Mouse (Mus musculus) MEL-GATA-1-ER (cell line): ENCODE results near the gene Adcy1.

Experiments
- DNase-seq: peaks from one replicate; pipeline ENCODE4 v3.0.0-alpha.2; 2012; ENCODE audit warnings: low read depth; ENCODE audit errors: extremely low read depth

Gene Adcy1

DNA sequence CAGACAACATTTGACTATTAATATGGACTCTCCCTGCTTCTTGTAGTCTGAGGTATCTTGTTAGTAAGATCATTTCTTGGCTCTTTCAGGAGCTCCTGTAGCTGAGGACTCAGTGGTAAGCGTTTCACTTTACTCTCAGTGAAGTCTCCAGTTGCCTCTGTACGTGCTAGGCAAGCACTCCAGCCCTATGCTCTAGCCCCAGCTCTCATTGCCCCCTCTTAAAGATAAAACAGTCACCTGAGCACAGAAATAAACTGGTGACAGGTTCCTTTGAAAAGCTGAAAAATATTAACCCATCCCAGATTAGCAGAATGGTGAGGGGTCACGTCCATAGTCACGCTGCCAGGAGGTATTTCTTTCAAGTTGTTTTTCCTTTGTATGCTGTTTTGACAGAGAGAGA is 115.4 kb downstream of the Adcy1 start:
- no peak for DNase-seq

GRCm38 (mm10) chr11:7179276-7179675 is 116.0 kb downstream of the Adcy1 start:
- no peak for DNase-seq

GRCm38 (mm10) chr11:7182409-7183042 is 119.2 kb downstream of the Adcy1 start:
- no peak for DNase-seq

DNA sequence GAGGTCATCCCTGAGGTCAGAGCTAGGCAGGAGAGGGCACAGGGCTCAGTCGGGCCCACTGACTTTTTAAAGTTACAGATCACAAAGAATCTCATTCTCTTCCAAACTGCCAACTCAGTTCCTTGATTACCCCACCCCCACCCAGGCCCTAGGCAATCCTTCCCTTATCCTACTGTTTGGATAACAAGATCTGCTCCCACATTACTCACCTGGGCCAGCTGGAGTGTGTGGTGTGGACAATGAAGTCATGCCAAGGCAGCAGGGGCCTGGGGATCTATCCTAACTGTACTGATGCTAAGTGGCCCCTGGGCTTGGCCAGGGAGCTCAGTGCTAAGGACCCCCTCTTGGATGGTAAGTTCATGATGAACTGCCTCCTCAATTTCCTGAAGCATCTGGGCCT is 121.1 kb downstream of the Adcy1 start:
- DNase-seq = no peak

- no peak for DNase-seq
These were observed 124.2 kb downstream of the Adcy1 start for GRCm38 (mm10) chr11:7187472-7187871.

DNA sequence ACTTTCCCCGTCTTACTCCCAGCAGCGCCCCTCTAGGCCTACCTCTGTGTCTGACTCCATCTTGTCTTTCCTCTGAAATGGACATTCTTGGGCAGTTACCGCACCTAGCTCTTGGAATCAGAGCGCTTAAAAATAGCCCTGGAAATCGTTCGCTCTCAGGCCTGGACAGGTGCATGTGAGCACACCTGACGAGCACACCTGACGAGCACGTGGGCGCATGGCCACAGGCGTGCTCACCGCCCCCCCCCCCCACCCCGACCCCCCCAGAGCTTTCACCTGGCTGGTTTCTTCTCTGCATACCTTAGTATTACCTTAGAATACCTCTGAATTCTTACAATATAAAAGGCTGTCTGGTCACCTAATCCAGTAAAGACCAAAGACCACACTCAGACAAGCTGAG is 125.2 kb downstream of the Adcy1 start, which contains the start of gene Gm11985:
TSS of gene Gm11985 (minus strand) at position 101 of the 400 bp plus-strand sequence.
- no peak for DNase-seq

GRCm38 (mm10) chr11:7192710-7193109 is 129.4 kb downstream of the Adcy1 start:
- no peak for DNase-seq

DNA sequence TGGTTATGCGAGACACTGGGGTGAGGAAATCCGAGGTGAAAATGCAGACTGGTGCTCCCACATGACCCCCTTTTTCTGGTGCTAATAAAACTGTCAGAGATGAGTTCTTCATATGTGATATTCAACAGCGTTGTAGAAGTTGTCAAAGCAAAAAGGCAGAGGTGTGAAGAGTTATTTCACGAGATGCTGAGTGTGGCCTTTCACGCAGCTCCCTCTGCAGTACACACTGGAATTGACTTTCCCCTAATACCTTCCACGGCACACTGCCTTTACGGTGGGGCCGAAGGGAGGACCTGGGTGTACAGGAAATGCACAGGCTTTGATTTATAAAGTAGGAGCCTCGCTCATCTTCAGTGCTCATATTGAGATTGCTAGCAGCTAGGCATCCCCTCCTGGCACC is 129.8 kb downstream of the Adcy1 start:
- DNase-seq = no peak

DNA sequence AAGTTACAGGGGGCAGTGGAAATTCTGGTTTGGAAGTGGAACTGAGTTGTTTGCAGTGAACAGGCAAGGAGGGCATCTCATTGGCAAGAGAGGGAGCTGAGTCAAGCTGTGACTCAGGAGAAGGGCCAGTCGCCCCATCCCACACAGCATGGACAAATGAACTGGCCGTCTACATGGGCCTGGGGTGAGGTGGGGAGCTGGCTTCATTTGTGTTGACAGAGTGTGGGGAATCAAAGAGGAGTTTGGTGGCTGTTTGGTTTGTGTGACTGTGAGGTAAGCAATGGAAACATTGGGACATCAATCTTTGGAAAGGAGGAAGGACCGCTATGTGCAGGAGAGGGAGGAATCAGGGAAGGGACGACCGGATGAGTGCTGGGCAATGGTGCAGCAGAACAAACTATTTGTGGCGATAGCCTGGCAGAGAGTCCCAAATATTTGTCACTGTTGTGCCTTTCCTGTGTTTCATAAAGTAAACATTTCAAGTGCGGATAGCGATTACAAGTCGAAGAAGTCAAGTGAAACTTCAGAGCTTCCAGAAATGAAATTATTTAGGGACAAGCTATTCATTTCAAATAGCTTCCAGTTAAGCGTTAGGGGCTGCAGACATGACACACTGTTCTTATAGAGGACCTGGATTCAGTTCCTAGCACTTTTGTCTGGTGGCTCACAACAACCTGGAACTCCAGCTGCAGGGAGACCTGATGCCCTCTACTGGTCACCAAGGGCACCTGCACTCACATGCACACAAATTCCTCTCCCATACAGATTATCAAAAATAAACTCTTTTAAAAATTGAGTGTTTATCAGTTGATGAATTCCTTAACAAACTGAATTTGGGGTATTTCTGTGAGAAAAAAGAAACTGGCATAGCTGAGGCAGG is 131.4 kb downstream of the Adcy1 start:
- no peak for DNase-seq

GRCm38 (mm10) chr11:7195312-7195685 is 132.0 kb downstream of the Adcy1 start:
- DNase-seq = no peak

DNA sequence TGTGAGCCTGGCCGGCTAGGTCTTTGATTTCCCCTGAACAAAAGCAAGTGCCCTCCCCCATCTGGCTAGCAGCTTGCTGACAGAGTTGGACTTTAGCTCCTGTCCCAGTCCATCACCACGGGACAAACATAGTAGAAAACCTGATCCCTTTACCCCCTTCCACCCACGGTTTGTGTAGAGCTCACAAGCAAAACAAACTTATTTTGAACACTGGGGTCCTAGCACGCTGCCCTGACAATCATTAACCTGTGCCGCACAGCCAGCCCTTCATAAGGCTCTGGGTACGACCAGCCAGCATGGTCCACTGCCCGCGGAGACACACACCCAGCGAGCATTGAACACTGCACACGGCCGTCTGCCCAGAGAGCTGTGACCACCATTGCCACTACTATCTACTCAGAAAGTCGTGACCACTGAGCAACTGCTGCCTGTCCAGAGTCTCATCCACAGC is 134.2 kb downstream of the Adcy1 start, which contains the start of gene Igfbp1:
TSS of gene Igfbp1 (plus strand) at position 292 of the 451 bp plus-strand sequence.
- no peak for DNase-seq

- no peak for DNase-seq
These were observed 134.7 kb downstream of the Adcy1 start for GRCm38 (mm10) chr11:7198006-7198405.

GRCm38 (mm10) chr11:7198481-7199256 is 135.4 kb downstream of the Adcy1 start:
- no peak for DNase-seq

DNA sequence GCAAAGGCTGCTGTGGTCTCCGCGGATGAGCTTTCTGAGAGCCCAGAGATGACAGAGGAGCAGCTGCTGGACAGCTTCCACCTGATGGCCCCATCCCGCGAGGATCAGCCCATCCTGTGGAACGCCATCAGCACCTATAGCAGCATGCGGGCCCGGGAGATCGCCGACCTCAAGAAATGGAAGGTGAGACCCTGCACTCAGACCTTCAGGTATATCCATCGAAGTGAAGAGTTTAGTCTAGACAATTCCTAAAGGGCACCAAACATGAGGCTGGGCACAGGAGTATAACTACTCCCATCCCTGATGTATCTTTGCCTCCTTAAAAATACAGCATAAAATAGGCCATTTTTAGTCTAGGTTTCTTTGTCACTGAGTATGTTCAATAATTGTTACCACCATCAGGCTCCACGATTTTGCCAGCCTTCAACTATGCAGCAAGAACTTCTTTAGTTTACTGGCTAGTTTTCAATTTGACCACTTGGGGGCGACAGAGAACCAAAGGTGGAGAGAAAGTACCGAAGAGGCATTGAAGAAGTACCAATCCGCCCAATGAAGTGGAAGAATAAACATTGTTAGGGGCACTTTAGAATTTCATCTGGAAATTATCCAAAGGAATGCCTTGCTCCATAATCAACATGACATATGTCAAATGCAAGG is 136.6 kb downstream of the Adcy1 start:
- no peak for DNase-seq

DNA sequence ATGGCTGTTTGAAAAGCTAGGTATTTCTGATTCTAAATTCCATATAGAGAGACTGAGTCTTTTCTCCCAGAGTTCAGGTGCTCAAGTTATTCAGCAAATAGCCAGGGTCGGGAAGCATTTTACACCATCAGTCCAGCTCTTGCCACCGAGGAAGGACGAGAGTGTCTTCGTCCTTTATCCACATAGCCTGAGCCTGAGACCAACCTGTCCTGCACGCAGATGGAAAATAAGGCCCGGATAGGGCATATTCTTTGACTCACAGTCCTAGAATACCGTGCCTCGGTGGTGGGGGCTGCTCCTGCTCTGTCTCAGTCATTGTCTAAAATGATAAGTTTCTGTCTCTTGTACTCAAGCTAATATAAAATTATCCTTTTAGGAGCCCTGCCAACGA is 137.1 kb downstream of the Adcy1 start:
- no peak for DNase-seq

DNA sequence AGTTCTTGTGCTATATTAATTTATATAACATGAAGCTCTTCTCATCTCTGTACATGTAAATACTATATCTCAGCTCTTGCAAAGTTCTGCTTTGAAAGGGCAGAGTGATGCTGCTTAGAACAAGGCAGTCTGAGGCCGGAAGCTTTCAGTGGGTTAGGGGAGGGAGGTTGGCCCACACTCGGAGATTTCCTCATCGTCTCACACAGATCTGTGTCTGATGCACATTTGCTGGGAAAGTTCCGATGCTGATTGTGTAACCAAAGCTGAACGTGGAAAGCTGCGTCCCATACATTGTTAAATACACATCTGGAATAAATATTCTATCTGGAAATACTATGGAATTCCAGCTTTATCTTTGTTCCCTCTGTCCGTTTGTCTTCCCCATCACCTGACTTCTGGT is 138.9 kb downstream of the Adcy1 start:
- no peak for DNase-seq

GRCm38 (mm10) chr11:7203846-7204245 is 140.6 kb downstream of the Adcy1 start:
- no peak for DNase-seq

GRCm38 (mm10) chr11:7210343-7210742 is 147.1 kb downstream of the Adcy1 start:
- DNase-seq = no peak

DNA sequence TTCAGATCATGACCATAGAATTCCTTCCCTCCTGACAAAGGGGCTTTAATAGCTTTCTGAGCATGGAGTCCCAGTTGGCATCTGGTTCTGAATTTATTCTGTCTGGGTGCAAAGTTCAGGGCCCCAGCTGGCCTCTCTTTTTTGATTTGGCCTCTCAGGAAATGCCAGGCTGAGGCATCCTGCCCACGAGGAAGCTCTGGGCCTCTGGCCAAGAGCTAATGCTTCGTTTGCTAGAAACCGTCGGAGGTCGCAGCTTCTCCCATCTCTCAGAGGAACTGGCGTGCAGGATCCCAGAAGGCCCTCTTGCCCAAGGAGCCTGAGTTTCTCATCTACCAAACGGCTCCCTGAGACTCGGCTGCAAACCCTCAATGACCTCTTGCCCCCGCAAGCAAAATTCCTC is 147.9 kb downstream of the Adcy1 start:
- DNase-seq = no peak

DNA sequence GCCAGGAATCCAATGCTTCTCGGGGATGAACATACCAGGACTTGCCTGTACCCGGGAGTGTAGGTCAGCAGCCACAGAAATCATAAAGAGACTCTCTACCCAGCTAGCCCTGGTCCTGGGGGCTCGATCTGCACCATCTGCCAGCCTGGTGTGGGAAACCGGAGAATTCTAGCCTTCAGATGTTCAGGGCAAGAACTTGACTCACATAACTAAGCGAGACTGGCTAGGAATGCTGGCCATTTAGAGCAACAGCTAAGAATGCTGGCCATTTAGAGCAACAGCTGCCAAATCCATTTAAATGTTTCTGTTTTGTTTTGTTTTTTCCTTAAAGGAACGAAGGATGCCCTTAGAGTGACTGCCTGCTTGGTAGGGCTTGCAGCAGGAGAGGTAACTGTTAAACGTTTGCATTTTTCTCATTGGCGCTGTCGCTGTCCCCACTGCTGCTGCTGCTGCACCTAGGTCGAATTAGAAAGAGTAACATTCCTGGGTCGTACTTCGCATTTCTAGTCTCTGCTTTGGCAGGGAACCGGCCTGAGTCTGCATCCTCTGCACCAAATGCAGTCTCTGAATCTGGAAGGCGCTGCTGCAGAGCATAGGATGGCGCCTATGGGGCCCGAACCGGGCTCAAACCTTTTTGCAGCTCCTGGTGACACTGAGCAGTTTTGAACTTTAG is 149.0 kb downstream of the Adcy1 start:
- DNase-seq = no peak

- DNase-seq = no peak
These were observed 149.8 kb downstream of the Adcy1 start for GRCm38 (mm10) chr11:7213161-7213500.
